Mouse (Mus musculus) limb, embryonic 12.5 days (tissue): ENCODE data around the gene Dgki. TPM values are rescaled to one million over a fixed set of nuclear protein-coding genes. Genes with fewer than 3 reads are reported as not detected.

ENCODE experiments used
- ATAC-seq: fragments of 200-750 bp; cut with Nextera tagmentation; 2 replicates; pipeline ENCODE4 v1.8.0; 2017; ENCODE audit warnings: low read depth, moderate TSS enrichment; ENCODE audit not compliant: insufficient number of reproducible peaks, insufficient read depth, low FRiP score, low TSS enrichment
- H3K27ac ChIP-seq: fragments of 300-500 bp; sonication (generic); 2 replicates; pipeline ENCODE4 v1.5.1; 2016; ENCODE audit warnings: mild to moderate bottlenecking, moderate library complexity
- H3K27me3 ChIP-seq: fragments of 300-500 bp; sonication (generic); 2 replicates; pipeline ENCODE4 v1.6.1; 2016; ENCODE audit warnings: mild to moderate bottlenecking, moderate library complexity
- H3K36me3 ChIP-seq: fragments of 300-500 bp; sonication (generic); 2 replicates; pipeline ENCODE4 v1.6.1; 2016; ENCODE audit warnings: mild to moderate bottlenecking, moderate library complexity
- H3K4me1 ChIP-seq: fragments of 300-500 bp; sonication (generic); replicated peaks from 2 replicates; pipeline ENCODE4 v1.6.1; 2016
- H3K4me2 ChIP-seq: fragments of 300-500 bp; sonication (generic); 2 replicates; pipeline ENCODE4 v1.6.1; 2016; ENCODE audit warnings: mild to moderate bottlenecking, moderate library complexity
- H3K4me3 ChIP-seq: fragments of 300-500 bp; sonication (generic); replicated peaks from 2 replicates; pipeline ENCODE4 v1.5.1; 2016; ENCODE audit warnings: mild to moderate bottlenecking
- H3K9ac ChIP-seq: fragments of 300-500 bp; sonication (generic); replicated peaks from 2 replicates; pipeline ENCODE4 v1.6.1; 2016; ENCODE audit warnings: mild to moderate bottlenecking, moderate library complexity
- H3K9me3 ChIP-seq: fragments of 300-500 bp; sonication (generic); 2 replicates; pipeline ENCODE4 v1.6.1; 2016; ENCODE audit warnings: mild to moderate bottlenecking, moderate library complexity
- WGBS: fragments of 180-500 bp; shearing (Covaris S2); methylation state at CpG from one replicate; pipeline ENCODE4 v1.1.7; 2016; 5-methylcytosine and 5-hydroxymethylcytosine counted together
- polyA plus RNA-seq: library from polyadenylated mRNA; unstranded; fragments of >200 nt; fragmentation: Nextera tagmentation; extraction: Ambion mirVana; gene quantifications from 2 replicates; pipeline ENCODE4 v1.2.1, GENCODE M21; 2016

Dgki gene
- 1.0 TPM in 2 replicates for polyA plus RNA-seq

DNA sequence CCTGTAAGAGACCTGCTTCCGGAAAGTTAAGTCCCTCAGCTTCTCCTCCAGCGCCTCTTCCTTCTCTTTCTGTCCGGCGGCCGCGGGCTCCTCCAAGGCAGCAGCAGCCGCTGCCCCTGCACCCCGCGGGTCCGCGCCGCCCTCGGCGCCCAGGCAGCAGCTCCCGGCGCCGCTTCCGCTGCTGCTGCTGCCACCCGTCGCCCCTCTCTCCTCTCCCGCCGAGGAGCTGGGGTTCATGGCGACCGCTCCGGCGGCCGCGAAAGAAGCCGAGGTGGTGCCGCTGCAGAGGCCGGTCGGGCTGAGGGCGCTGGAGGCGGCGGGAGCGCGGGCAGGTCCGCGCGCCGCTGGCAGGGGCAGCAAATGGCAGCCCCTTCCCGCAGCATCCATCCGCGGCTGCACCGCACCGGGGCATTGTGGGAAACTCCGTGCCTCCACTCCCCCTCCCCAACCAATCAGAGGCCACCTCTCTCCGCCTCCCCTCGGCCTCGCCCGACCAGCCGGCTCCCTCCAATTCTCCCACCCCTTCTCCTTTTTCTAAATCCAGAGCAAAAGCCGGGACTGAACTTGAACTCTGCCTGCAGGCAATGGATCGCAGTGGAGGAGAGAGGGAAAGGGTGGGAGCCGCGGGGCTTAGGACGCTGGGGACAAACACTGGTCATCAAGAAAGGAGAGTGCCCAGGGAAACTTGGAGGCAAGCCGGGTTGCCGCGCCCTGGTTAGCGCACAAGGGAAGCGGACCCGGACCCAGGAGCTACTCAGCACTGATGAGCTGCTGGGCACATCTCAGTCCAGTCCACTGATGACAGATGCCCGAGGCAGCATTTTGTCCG lies at the start of gene Dgki:
TSS of gene Dgki (minus strand) at position 623 of the 829 bp plus-strand sequence.
- Histone ChIP-seq H3K4me1 (peaks cover 18% of the 10 kb centered on the region), H3K9me3 (0 out of 2 replicates have a peak, but pooled peaks cover under 1% of the 10 kb centered on the region), H3K9ac (peak within 1 kb of the TSS; percentile 65), H3K4me3 (peak within 1 kb of the TSS; percentile 71), H3K36me3 (no peaks in the 10 kb centered on the region), H3K27me3 (peaks cover 67% of the 10 kb centered on the region), H3K27ac (no peak within 1 kb of the TSS), H3K4me2 (peak within 1 kb of the TSS; percentile 99)
- WGBS: under 1% methylated on average over 53 of the region's 65 CpGs
- peak; percentile 46; the same call in 1 of the 2 replicates for ATAC-seq

- no peaks in the 10 kb centered on the region for H3K9me3 ChIP-seq
- 0 out of 2 replicates have a peak, but pooled peaks cover 6% of the 10 kb centered on the region for H3K4me1 ChIP-seq
- no peaks in the 10 kb centered on the region for H3K27me3 ChIP-seq
- H3K9ac ChIP-seq: no peak overlapping the region
- no peak overlapping the region for H3K4me3 ChIP-seq
- peaks cover 74% of the 10 kb centered on the region for H3K36me3 ChIP-seq
- no peak for ATAC-seq
- 79% methylated on average over 5 of the region's 5 CpGs for WGBS
- H3K27ac ChIP-seq: no peak overlapping the region
- no peak overlapping the region for H3K4me2 ChIP-seq
Measured at GRCm38 (mm10) chr6:37347606-37348005, 47.6 kb upstream of the Dgki start.

- Histone ChIP-seq H3K9ac (no peak overlapping the region), H3K27ac (no peak overlapping the region), H3K9me3 (no peaks in the 10 kb centered on the region), H3K27me3 (no peaks in the 10 kb centered on the region), H3K4me2 (no peak overlapping the region), H3K36me3 (peaks cover 65% of the 10 kb centered on the region), H3K4me1 (peaks cover 13% of the 10 kb centered on the region), H3K4me3 (no peak overlapping the region)
- ATAC-seq: no peak
- 84% methylated on average over 5 of the region's 5 CpGs for WGBS
Measured at GRCm38 (mm10) chr6:37338055-37338454, 38.1 kb upstream of the Dgki start.

DNA sequence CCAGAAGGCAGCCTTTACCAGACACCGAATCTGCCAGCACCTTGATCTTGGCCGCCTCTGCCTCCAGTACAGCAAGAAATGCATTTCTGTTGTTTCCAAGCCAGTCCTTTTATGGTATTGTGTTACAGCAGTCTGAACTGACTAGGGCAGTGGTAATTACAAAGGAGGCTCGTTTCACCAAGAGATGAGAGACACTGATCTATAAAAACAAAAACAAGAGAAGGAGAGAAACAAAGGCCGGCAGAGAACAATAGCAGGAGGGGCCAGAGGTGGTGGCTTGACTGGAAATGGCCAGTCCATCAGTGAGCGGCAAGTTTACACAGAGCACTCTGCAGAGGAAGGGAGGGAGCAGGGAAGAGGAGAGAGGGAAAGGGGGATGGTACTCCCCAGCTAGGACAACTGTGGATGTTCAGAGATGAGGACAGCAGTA lies 36.9 kb upstream of the Dgki start:
- no peak overlapping the region for H3K4me2 ChIP-seq
- H3K9ac ChIP-seq: no peak overlapping the region
- peak overlapping the region; percentile 60; the same call in 1 of the 2 replicates for H3K27ac ChIP-seq
- H3K27me3 ChIP-seq: no peaks in the 10 kb centered on the region
- WGBS: 32% methylated on average over 5 of the region's 5 CpGs
- H3K9me3 ChIP-seq: no peaks in the 10 kb centered on the region
- ATAC-seq: no peak
- peaks cover 25% of the 10 kb centered on the region for H3K4me1 ChIP-seq
- no peak overlapping the region for H3K4me3 ChIP-seq
- H3K36me3 ChIP-seq: peaks cover 77% of the 10 kb centered on the region

DNA sequence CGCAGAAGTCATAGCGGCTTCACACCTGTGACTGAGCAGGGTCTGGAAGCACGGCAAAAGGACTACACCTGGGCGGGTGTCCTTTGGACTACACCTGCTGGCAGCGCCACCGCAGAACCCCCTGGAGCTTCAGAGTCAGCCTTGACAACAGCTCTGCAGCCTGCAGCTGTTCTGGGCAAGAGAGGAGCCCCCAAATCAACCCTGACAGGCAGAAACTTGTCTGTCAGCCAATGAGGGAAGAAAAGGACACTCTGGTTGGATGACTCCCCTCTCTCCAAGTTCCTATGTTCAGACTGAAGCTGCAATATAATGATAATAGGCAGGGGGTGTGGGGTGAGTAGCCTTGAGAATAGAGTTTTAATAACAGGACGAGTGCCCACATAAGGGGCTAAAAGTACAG lies 36.4 kb upstream of the Dgki start:
- no peak for ATAC-seq
- Histone ChIP-seq H3K4me1 (peaks cover 30% of the 10 kb centered on the region), H3K9ac (no peak overlapping the region), H3K27me3 (no peaks in the 10 kb centered on the region), H3K36me3 (peaks cover 82% of the 10 kb centered on the region), H3K27ac (peak overlapping the region; percentile 60; the same call in 1 of the 2 replicates), H3K4me2 (no peak overlapping the region), H3K9me3 (no peaks in the 10 kb centered on the region), H3K4me3 (no peak overlapping the region)
- WGBS: 65% methylated on average over 7 of the region's 7 CpGs

- Histone ChIP-seq H3K36me3 (peaks cover 66% of the 10 kb centered on the region), H3K4me1 (peaks cover 63% of the 10 kb centered on the region), H3K9me3 (no peaks in the 10 kb centered on the region), H3K4me3 (no peak overlapping the region), H3K27me3 (no peaks in the 10 kb centered on the region), H3K4me2 (no peak overlapping the region), H3K9ac (no peak overlapping the region), H3K27ac (peak overlapping the region; percentile 64; the same call in 1 of the 2 replicates)
- 30% methylated on average over 10 of the region's 10 CpGs for WGBS
- peak; percentile 35; the same call in 1 of the 2 replicates for ATAC-seq
Measured at GRCm38 (mm10) chr6:37332846-37333245, 32.9 kb upstream of the Dgki start.

GRCm38 (mm10) chr6:37329901-37330864 lies 30.2 kb upstream of the Dgki start:
- Histone ChIP-seq H3K4me2 (no peak overlapping the region), H3K9ac (no peak overlapping the region), H3K36me3 (peaks cover 48% of the 10 kb centered on the region), H3K9me3 (no peaks in the 10 kb centered on the region), H3K27ac (peak overlapping the region; percentile 23; the same call in 1 of the 2 replicates), H3K4me1 (peaks cover 76% of the 10 kb centered on the region), H3K27me3 (no peaks in the 10 kb centered on the region), H3K4me3 (no peak overlapping the region)
- ATAC-seq: no peak
- WGBS: 49% methylated on average over 5 of the region's 5 CpGs

DNA sequence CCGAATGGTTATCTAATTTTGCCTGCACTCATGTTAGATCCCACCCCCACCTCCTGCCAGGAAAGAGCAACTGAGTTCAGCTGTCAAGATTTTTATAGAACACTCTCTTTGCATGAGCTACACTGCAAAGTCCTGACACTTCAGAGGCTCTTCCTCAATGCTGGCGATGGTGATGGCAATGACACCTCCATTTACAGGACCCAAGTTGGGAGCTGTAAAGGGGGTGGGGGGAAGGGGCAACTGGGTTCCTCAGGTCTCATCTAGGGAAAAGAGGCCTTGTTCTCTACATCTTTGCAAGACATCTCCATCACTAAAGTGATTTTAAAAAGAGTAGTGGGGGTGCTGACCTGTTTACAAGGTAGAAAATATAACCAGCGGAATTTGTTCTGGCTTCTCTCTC lies 29.4 kb upstream of the Dgki start:
- peaks cover 40% of the 10 kb centered on the region for H3K36me3 ChIP-seq
- H3K9me3 ChIP-seq: no peaks in the 10 kb centered on the region
- ATAC-seq: no peak
- no peak overlapping the region for H3K4me3 ChIP-seq
- no peaks in the 10 kb centered on the region for H3K27me3 ChIP-seq
- H3K4me2 ChIP-seq: no peak overlapping the region
- peaks cover 84% of the 10 kb centered on the region for H3K4me1 ChIP-seq
- 76% methylated on average over 3 of the region's 3 CpGs for WGBS
- H3K9ac ChIP-seq: no peak overlapping the region
- H3K27ac ChIP-seq: peak overlapping the region; percentile 72; the same call in 1 of the 2 replicates

- no peak for ATAC-seq
- 27% methylated on average over 7 of the region's 7 CpGs for WGBS
- Histone ChIP-seq H3K4me2 (no peak overlapping the region), H3K27ac (peak overlapping the region; percentile 72), H3K36me3 (peaks cover 33% of the 10 kb centered on the region), H3K9ac (no peak overlapping the region), H3K4me3 (no peak overlapping the region), H3K4me1 (peaks cover 86% of the 10 kb centered on the region), H3K27me3 (no peaks in the 10 kb centered on the region), H3K9me3 (no peaks in the 10 kb centered on the region)
Measured at GRCm38 (mm10) chr6:37328671-37329070, 28.7 kb upstream of the Dgki start.

DNA sequence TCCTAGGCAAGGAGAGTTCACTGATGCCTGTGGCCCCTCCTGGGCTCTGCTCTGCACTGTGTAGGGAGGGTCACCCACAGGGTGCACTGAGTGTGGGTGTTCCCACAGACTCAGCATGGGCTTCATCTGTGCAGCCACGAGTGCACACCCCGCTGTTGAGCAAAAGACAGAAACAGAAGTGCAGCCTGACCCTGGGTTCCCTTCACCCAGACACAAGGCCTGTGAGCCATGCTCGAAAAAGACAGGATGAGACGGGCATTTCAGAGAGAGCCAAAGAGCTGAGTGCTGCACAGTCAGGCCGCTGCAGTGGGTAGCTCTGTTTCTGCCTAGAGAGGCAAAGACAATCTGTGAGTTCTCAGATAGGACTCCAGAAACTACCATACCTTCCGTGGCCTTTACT lies 27.5 kb upstream of the Dgki start:
- H3K4me3 ChIP-seq: no peak overlapping the region
- peaks cover 76% of the 10 kb centered on the region for H3K4me1 ChIP-seq
- peak overlapping the region; percentile 72 for H3K27ac ChIP-seq
- peaks cover 22% of the 10 kb centered on the region for H3K36me3 ChIP-seq
- no peak overlapping the region for H3K4me2 ChIP-seq
- no peaks in the 10 kb centered on the region for H3K27me3 ChIP-seq
- 0 out of 2 replicates have a peak overlapping the region, but pooled peaks have one; percentile 19 for H3K9ac ChIP-seq
- H3K9me3 ChIP-seq: no peaks in the 10 kb centered on the region
- no peak for ATAC-seq
- 71% methylated on average over 6 of the region's 6 CpGs for WGBS

DNA sequence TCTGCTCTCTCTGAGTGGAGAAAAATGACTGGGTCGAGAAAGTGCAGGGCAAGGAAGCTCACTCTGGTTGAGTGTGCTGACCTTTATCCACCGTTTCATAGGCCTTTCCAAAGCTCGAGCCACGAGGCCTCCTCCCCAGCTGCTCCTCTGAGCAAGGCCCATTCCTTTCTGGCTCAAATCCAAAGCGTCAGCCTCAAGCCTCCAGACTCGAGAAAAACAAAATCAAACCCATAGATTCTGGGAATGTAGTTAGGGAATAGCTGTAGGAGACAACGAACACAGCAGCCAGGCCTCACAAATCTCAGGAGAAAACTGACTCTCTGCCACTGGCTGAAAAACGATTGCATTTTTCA lies 26.6 kb upstream of the Dgki start:
- no peaks in the 10 kb centered on the region for H3K9me3 ChIP-seq
- peaks cover 12% of the 10 kb centered on the region for H3K36me3 ChIP-seq
- no peak overlapping the region for H3K9ac ChIP-seq
- H3K4me2 ChIP-seq: no peak overlapping the region
- H3K4me1 ChIP-seq: peaks cover 66% of the 10 kb centered on the region
- H3K4me3 ChIP-seq: no peak overlapping the region
- 38% methylated on average over 8 of the region's 8 CpGs for WGBS
- no peak for ATAC-seq
- peak overlapping the region; percentile 69 for H3K27ac ChIP-seq
- H3K27me3 ChIP-seq: no peaks in the 10 kb centered on the region
